Mouse (Mus musculus): ENCODE measurements around the gene Pbx4. TPM values are rescaled to one million over a fixed set of nuclear protein-coding genes. Genes with fewer than 3 reads are reported as not detected.

Gene Pbx4
- polyA plus RNA-seq, 1 experiment = 1.7 TPM

DNA sequence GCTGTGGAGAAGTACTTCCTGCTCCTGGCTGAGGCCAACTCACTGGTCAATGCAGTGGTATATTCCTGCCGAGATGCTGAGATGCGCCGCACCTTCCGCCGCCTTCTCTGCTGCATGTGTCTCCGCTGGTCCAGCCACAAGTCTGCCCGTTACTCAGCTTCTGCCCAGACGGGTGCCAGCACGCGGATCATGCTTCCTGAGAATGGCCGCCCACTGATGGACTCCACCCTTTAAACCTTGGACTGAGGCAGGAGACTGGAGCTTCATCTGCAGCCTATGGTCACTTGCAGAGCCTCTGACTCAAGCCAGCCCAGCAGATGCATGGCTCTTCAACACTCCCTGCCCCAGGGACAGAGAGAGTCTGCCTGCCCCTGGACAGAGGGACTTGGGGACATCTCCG lies 5.9 kb upstream of the Pbx4 start:
- Histone ChIP-seq H3K4me2 (ENCODE audit: low read depth) (no peak overlapping the region), H3K4me3 (no peak overlapping the region), H3K36me3 (ENCODE audit: control insufficient read depth, insufficient read depth) (no peaks in the 10 kb centered on the region), H3ac (ENCODE audit: control insufficient read depth, insufficient read length) (no peak overlapping the region), H3K27me3 (ENCODE audit: control insufficient read depth, insufficient read depth, insufficient read length) (no peaks in the 10 kb centered on the region), H3K79me2 (ENCODE audit: control insufficient read depth, insufficient read depth) (no peaks in the 10 kb centered on the region)
- TF ChIP-seq USF1 (IDR thresholded peaks at IDR 0.05; ENCODE audit: low read depth) = no peak
- no peak for TF ChIP-seq POLR2AphosphoS2 (IDR thresholded peaks at IDR 0.05; ENCODE audit: insufficient read length, low read depth)
- TF ChIP-seq TCF12 (IDR thresholded peaks at IDR 0.05; ENCODE audit: insufficient read depth, poor library complexity, severe bottlenecking) = no peak
- TF ChIP-seq E2F4 (IDR thresholded peaks at IDR 0.05; ENCODE audit: insufficient read depth) = no peak
- no peak for TF ChIP-seq POLR2A (IDR thresholded peaks at IDR 0.05; ENCODE audit: insufficient read length, low read depth)
- TF ChIP-seq CEBPB (IDR thresholded peaks at IDR 0.05; ENCODE audit: insufficient read depth, poor library complexity, severe bottlenecking) = no peak
- no peak for TF ChIP-seq TCF3 (IDR thresholded peaks at IDR 0.05; ENCODE audit: insufficient read length, low read depth)
- no peak for TF ChIP-seq MYOD1 (IDR thresholded peaks at IDR 0.05; ENCODE audit: control insufficient read depth in 1 of 3, insufficient read length in 2 of 3, low read depth in 2 of 3)
- TF ChIP-seq REST (IDR thresholded peaks at IDR 0.05; ENCODE audit: insufficient read depth, insufficient read length) = no peak
- TF ChIP-seq MYOG (IDR thresholded peaks at IDR 0.05; ENCODE audit: control insufficient read depth in 1 of 3, insufficient read depth in 1 of 3, insufficient read length in 2 of 3, low read depth in 2 of 3) = no peak
- TF ChIP-seq SRF (IDR thresholded peaks at IDR 0.05; ENCODE audit: control insufficient read depth, insufficient read length, low read depth) = no peak
- TF ChIP-seq MAX (IDR thresholded peaks at IDR 0.05; ENCODE audit: low read depth) = no peak

DNA sequence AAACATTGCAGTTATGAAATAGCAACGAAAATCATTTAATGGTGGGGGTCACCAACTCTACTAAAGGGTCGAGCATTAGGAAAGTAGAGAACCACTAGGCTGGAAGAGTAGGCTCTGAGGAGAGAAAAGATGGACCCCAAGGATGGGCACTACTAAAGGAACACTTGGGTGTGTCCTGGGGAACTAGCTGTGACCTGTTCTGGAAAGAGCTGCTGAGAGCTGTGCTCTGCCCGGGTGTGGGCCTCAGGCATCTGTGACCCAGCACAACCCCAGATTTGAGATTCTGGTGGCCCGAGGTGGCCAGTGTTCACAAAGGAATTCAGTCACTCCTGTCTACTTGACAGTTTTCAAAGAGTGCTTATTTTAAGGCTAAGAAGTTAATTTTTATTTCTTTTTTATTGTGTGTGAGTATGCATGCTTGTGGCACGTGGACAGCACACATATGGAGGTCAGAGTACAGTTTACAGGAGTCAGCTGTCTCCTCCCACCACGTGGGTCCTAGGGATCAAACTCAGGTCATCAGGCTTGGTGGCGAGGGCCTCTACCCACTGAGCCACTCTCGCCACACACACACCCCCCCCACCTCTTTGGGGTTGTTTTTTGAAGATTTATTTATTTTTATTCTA lies 4.9 kb downstream of the Pbx4 start:
- Histone ChIP-seq H3ac (ENCODE audit: control insufficient read depth, insufficient read length) (no peak overlapping the region), H3K4me2 (ENCODE audit: low read depth) (no peak overlapping the region)
- TF ChIP-seq TCF12 (IDR thresholded peaks at IDR 0.05; ENCODE audit: insufficient read depth, poor library complexity, severe bottlenecking) (no peak), TCF3 (IDR thresholded peaks at IDR 0.05; ENCODE audit: insufficient read length, low read depth) (no peak), POLR2A (IDR thresholded peaks at IDR 0.05; ENCODE audit: insufficient read length, low read depth) (no peak), CEBPB (IDR thresholded peaks at IDR 0.05; ENCODE audit: insufficient read depth, poor library complexity, severe bottlenecking) (no peak)

DNA sequence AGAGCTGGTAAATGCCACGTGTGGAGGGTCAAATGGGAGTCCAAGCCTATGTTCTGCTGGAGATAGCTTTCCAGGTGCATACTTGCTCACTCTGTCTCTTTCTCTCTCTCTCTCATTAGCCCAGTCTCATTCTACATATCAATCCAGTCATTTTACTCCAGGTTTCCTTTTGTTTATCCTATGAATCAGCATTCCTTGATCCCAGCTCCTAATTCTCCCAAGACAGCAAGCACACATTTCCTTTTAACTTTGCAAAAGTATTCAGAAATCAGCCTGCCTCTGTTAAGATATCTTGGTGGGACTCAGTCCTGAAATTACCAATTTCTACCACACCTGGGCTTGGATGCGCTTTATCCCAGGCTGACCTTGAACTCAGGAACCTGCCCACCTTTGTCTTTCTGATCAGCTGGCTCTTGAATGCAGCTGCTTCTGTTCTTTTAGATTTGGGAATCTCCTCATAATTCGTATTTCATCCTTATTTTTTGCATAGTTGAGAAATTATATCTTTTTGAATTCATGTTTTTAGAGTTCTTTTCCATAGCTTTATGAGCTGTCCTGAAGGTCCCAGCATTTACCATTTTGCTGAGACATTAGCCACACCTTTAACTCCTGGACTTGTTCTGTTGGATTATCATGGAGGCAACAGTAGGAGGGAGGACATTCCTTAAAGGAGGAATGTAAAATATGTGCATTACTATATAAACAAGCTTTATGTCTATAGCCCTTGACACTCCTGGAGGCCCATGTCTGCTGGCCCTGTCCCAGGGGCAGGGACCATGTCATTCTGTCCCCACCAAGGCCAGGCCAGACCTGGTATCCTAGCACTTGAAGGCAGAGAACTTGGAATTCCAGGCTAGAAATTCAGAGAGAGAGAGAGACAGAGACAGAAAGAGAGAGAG lies 15.1 kb downstream of the Pbx4 start:
- H3K4me2 ChIP-seq (ENCODE audit: low read depth) = no peak overlapping the region
- TF ChIP-seq MAX (IDR thresholded peaks at IDR 0.05; ENCODE audit: low read depth) = no peak
- no peak for TF ChIP-seq POLR2AphosphoS2 (IDR thresholded peaks at IDR 0.05; ENCODE audit: insufficient read length, low read depth)
- TF ChIP-seq TCF12 (IDR thresholded peaks at IDR 0.05; ENCODE audit: insufficient read depth, poor library complexity, severe bottlenecking) = no peak
- TF ChIP-seq POLR2A (IDR thresholded peaks at IDR 0.05; ENCODE audit: insufficient read length, low read depth) = no peak
- no peaks in the 10 kb centered on the region for H3K27me3 ChIP-seq (ENCODE audit: control insufficient read depth, insufficient read depth, insufficient read length)
- H3K4me3 ChIP-seq = no peak overlapping the region
- no peaks in the 10 kb centered on the region for H3K36me3 ChIP-seq (ENCODE audit: control insufficient read depth, insufficient read depth)
- no peak overlapping the region for H3ac ChIP-seq (ENCODE audit: control insufficient read depth, insufficient read length)
- H3K79me2 ChIP-seq (ENCODE audit: control insufficient read depth, insufficient read depth) = no peaks in the 10 kb centered on the region

More for the DNA sequence above, 4.9 kb downstream of the Pbx4 start:
- H3K4me3 ChIP-seq = no peak overlapping the region
- no peaks in the 10 kb centered on the region for H3K36me3 ChIP-seq (ENCODE audit: control insufficient read depth, insufficient read depth)
- no peaks in the 10 kb centered on the region for H3K79me2 ChIP-seq (ENCODE audit: control insufficient read depth, insufficient read depth)
- H3K27me3 ChIP-seq (ENCODE audit: control insufficient read depth, insufficient read depth, insufficient read length) = no peaks in the 10 kb centered on the region

DNA sequence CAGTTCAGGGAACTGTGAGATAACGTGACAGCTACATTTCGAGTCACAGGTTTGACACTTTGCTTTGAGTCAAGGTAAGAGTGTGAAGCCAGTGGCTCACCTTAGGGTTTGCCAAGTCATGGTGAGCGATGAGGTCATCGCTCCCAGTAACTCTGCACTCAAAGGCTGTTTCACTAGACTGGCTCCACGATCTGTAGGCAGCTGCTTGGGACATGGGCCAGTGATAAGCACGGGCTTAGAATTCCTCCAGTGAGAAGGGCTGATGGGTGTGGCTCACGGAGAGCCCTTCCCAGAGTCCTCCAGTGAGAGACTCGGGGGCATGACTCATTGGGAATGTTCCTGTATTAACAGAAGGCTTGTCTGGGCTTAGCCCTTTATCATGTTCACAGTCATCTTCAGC lies 16.7 kb downstream of the Pbx4 start:
- H3K27me3 ChIP-seq (ENCODE audit: control insufficient read depth, insufficient read depth, insufficient read length) = no peaks in the 10 kb centered on the region
- no peak overlapping the region for H3ac ChIP-seq (ENCODE audit: control insufficient read depth, insufficient read length)
- H3K79me2 ChIP-seq (ENCODE audit: control insufficient read depth, insufficient read depth) = no peaks in the 10 kb centered on the region
- no peaks in the 10 kb centered on the region for H3K36me3 ChIP-seq (ENCODE audit: control insufficient read depth, insufficient read depth)
- no peak overlapping the region for H3K4me3 ChIP-seq
- TF ChIP-seq TCF3 (IDR thresholded peaks at IDR 0.05; ENCODE audit: insufficient read length, low read depth) (no peak), REST (IDR thresholded peaks at IDR 0.05; ENCODE audit: insufficient read depth, insufficient read length) (no peak), MYOG (IDR thresholded peaks at IDR 0.05; ENCODE audit: control insufficient read depth in 1 of 3, insufficient read depth in 1 of 3, insufficient read length in 2 of 3, low read depth in 2 of 3) (peak in 2 of 3 experiments; percentile 64 to 88), POLR2A (IDR thresholded peaks at IDR 0.05; ENCODE audit: insufficient read length, low read depth) (peak; percentile 32), POLR2AphosphoS2 (IDR thresholded peaks at IDR 0.05; ENCODE audit: insufficient read length, low read depth) (no peak), USF1 (IDR thresholded peaks at IDR 0.05; ENCODE audit: low read depth) (no peak), CEBPB (IDR thresholded peaks at IDR 0.05; ENCODE audit: insufficient read depth, poor library complexity, severe bottlenecking) (no peak), MAX (IDR thresholded peaks at IDR 0.05; ENCODE audit: low read depth) (no peak), E2F4 (IDR thresholded peaks at IDR 0.05; ENCODE audit: insufficient read depth) (no peak), SRF (IDR thresholded peaks at IDR 0.05; ENCODE audit: control insufficient read depth, insufficient read length, low read depth) (no peak), TCF12 (IDR thresholded peaks at IDR 0.05; ENCODE audit: insufficient read depth, poor library complexity, severe bottlenecking) (peak; percentile 18), MYOD1 (IDR thresholded peaks at IDR 0.05; ENCODE audit: control insufficient read depth in 1 of 3, insufficient read length in 2 of 3, low read depth in 2 of 3) (peak in 2 of 3 experiments; percentile 68 to 78)
- H3K4me2 ChIP-seq (ENCODE audit: low read depth) = peak overlapping the region; percentile 49

Data from myocyte (in vitro differentiated cells).